Mouse (Mus musculus) cortical plate, adult 2 months (tissue): ENCODE measurements at regions not wholly inside any gene's neighbourhood (a gene's known extent, or its start where the extent isn't known, plus 50 kb on each side); places are given as distances from the start of the nearest gene placed in this dataset.

Experiments used
- CTCF ChIP-seq: fragments of 200-500 bp; IDR thresholded peaks from 2 replicates; pipeline ENCODE4 v1.5.1; 2011; ENCODE audit warnings: mild to moderate bottlenecking, control low read depth, low read length; ENCODE audit not compliant: insufficient read depth; ENCODE audit errors: extremely low read depth
- POLR2A ChIP-seq: fragments of 200-500 bp; IDR thresholded peaks from 2 replicates; pipeline ENCODE4 v1.6.1; 2011; ENCODE audit warnings: mild to moderate bottlenecking, low read length, control low read depth; ENCODE audit not compliant: insufficient read depth; ENCODE audit errors: extremely low read depth

DNA sequence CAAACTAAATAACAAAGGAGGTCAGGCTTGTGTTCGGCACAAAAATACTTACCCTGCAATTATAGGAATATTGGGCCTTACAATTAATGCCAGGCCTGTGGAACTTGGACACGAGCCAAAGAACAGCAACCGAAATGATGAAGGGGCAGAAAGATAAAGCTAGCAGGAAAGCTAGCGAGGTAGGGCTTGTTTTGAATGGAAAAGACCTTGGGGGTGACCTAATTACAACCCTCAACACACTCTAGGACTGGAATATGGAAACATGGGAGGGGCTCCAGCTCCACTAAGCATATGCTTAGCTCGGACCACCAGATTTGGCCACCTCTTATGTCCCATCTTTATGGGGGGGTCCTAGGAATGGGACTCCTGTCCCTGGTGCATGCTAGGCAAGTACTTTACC lies 362.8 kb downstream of the H2al1j start:
- TF ChIP-seq CTCF = no peak
- TF ChIP-seq POLR2A = no peak
